Mouse (Mus musculus) left cerebral cortex, postnatal 14 days (tissue): ENCODE measurements at regions not wholly inside any gene's neighbourhood (a gene's known extent, or its start where the extent isn't known, plus 50 kb on each side); places are given as distances from the start of the nearest gene placed in this dataset.

Experiments
- DNase-seq, 2 experiments: peaks; one replicate each; pipeline ENCODE4 v3.0.0; 2021 to 2022; ENCODE audit warnings: low spot score in 2 of 2, mixed read lengths in 1 of 2
- intact Hi-C: fragments of 180-260 bp; cut with DNase I; formaldehyde crosslinking; loops from one replicate; pipeline ENCODE4 v1.15.1; 2025

GRCm38 (mm10) chr10:72188326-72188725 lies 466.3 kb upstream of the Zwint start:
- peak in 1 of 2 experiments; percentile 1 for DNase-seq
- intact Hi-C loops = no loop called here

GRCm38 (mm10) chr10:72217812-72218211 lies 436.8 kb upstream of the Zwint start:
- DNase-seq = no peak
- intact Hi-C loops = no loop called here

GRCm38 (mm10) chr10:72221120-72221519 lies 433.5 kb upstream of the Zwint start:
- intact Hi-C loops = no loop called here
- no peak for DNase-seq

- intact Hi-C loops = no loop called here
- DNase-seq = no peak
These were observed 432.1 kb upstream of the Zwint start for GRCm38 (mm10) chr10:72222505-72222904.

- intact Hi-C loops = no loop called here
- no peak for DNase-seq
These were observed 429.6 kb upstream of the Zwint start for GRCm38 (mm10) chr10:72225084-72225483.

- intact Hi-C loops = no loop called here
These were observed 410.5 kb upstream of the Zwint start for GRCm38 (mm10) chr10:72244106-72244505.

More at GRCm38 (mm10) chr10:72244106-72244505, 410.5 kb upstream of the Zwint start:
- no peak for DNase-seq
